Mouse (Mus musculus) left cerebral cortex, adult 18-20 months (tissue): Measurements from ENCODE around the gene Gm11549. TPM values are rescaled to one million over a fixed set of nuclear protein-coding genes. Genes with fewer than 3 reads are reported as not detected.

Source experiments
- DNase-seq, 2 experiments: peaks; one replicate each; pipeline ENCODE4 v3.0.0; 2021 to 2022; ENCODE audit warnings: low spot score in 2 of 2, mixed read lengths in 1 of 2
- long read RNA-seq, 2 experiments: library from polyadenylated mRNA; stranded (forward); transcript quantifications; one replicate each; pipeline ENCODE4 v2.0.0; 2021
- total RNA-seq, 2 experiments: library from RNA; stranded (reverse); gene quantifications; 2 replicates each; pipeline ENCODE4 v1.2.3; 2021

Gm11549 gene
- total RNA-seq, result 10 to 100 TPM; 34.4 to 35.0 TPM
- long read RNA-seq, experiment 1, transcript Gm11549-201 (3 exons, 2,829 nt), result major isoform, 123 of 133 reads
- long read RNA-seq, experiment 1, partial matches to known transcripts, result 6 of 133 reads
- long read RNA-seq, experiment 1, other reads (novel, unspliced or antisense), result 4 of 133 reads
- long read RNA-seq, experiment 2, transcript Gm11549-201 (3 exons, 2,829 nt), result major isoform, 74 of 84 reads
- long read RNA-seq, experiment 2, partial matches to known transcripts, result 2 of 84 reads
- long read RNA-seq, experiment 2, other reads (novel, unspliced or antisense), result 8 of 84 reads

GRCm38 (mm10) chr3:36521073-36522060 is at the start of gene Gm11549:
Gm11549 (minus strand) TSS chr3:36521813.
- peak; percentile 57 to 75 for DNase-seq

DNA sequence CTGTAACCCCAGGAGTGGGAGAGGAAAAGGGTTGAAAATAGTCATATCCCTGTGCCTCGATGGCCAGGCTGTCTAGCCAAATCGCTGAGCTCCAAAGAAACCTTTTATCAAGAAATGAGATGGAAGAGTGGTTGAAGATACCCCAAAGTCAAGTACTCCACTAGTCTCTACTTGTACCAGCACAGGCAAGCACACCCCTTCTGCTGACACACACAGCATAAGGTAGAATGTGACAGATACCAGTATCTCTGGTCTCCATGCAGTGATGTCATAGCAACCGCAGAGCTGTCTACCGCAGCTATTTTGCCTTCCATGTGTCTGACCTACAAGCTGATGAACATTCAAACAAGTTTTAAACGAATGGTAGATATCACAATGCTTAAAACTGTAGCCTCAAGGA is 48.2 kb upstream of the Gm11549 start:
- DNase-seq, result no peak

- DNase-seq, result no peak
Measured at GRCm38 (mm10) chr3:36563666-36564065, 42.1 kb upstream of the Gm11549 start.

GRCm38 (mm10) chr3:36559606-36560005 is 38.0 kb upstream of the Gm11549 start:
- no peak for DNase-seq

GRCm38 (mm10) chr3:36557601-36558000 is 36.0 kb upstream of the Gm11549 start:
- DNase-seq, result no peak

DNA sequence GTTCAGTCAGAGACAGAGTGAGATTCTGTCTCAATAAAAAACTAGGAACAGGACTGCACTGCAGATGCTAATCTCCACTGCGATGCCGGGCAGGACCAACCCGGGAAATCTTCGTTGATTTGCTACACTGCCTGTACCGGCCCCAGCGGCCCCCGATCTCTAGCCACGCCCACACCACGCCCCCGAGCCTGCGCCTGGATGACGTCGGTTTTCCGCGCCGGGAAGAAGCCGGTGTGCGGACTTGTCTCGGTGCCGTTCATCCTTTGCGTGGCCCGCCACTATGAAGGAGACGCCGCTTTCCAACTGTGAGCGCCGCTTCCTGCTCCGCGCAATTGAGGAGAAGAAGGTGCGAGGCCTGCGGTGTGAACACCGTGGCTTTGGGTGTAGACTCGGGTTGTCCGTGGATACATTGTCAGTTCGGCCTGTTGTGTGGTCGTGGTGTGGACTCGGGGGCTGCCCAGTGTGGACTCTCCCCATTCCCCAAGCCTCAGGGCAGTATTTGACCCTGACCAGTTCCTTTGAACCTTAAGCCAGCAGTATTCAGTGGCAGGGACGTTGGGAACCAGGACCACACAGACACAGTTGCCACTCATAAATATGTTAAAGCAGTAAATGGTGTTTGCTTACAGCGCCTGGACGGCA is 30.9 kb upstream of the Gm11549 start, which contains the start of gene Exosc9:
Exosc9 (plus strand) TSS at position 201 of the 642 bp plus-strand sequence.
- DNase-seq, result peak; percentile 97 to 98

GRCm38 (mm10) chr3:36551851-36552384 is 30.3 kb upstream of the Gm11549 start:
- peak; percentile 29 to 52 for DNase-seq

DNA sequence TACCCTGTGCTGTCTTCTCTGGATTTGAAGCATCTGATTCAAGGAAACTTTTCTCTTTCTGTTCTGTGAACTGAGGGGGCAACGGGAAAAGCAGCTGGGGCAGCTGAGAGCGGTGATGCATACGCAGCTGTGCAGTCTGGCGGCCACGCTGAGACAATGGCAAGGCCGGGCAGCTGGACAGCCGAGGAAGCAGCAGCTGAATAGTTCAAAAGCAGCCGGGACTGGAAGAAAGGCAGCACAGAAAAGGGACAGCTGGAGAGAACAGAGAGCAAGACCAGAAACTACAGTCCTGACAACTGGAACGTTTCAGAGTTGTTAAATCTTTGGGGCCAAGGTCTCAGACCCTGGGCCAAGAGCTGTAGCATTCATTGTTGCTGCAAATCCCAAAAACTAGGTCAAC is 29.7 kb upstream of the Gm11549 start:
- DNase-seq, result peak; percentile 25 to 39

DNA sequence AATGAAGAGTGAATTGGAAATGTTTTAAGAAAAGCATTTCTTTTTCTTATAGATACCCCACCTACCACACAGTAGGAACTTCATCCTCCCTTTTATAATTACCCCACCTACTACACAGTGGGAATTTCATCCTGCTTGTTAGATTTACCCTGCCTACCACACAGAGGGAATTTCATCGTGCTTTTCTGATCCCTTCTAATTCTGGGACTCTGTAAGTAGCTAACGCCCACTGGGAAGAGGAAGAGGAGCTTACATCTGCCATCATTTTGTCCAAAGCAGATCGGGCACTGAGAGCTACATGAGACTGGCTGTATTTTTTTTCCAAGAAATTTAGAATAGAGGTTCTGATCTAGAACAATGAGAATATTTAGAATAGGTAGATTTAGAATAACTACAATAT is 23.3 kb upstream of the Gm11549 start:
- DNase-seq, result no peak

GRCm38 (mm10) chr3:36541399-36541798 is 19.8 kb upstream of the Gm11549 start:
- DNase-seq, result no peak

DNA sequence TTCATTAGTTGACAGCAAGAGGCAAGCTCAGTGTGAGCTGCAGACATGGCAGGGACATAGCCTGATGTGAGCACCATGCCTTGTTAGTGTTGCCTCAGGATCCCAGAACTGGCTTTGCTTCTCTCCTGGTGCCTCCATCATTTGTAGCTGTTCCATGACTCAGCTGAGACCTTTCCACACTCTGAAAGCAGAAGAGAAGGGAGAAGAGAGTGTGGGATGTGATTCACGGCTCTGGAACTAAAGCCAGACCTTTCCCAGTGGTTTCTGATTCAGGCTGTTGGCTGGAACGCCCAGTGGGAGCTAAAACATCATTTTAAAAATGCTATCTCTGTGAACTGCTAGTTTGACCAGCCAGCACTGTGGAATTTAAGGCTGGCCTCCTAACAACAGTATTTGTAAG is 19.1 kb upstream of the Gm11549 start:
- peak in 1 of 2 experiments; percentile 50 for DNase-seq

DNA sequence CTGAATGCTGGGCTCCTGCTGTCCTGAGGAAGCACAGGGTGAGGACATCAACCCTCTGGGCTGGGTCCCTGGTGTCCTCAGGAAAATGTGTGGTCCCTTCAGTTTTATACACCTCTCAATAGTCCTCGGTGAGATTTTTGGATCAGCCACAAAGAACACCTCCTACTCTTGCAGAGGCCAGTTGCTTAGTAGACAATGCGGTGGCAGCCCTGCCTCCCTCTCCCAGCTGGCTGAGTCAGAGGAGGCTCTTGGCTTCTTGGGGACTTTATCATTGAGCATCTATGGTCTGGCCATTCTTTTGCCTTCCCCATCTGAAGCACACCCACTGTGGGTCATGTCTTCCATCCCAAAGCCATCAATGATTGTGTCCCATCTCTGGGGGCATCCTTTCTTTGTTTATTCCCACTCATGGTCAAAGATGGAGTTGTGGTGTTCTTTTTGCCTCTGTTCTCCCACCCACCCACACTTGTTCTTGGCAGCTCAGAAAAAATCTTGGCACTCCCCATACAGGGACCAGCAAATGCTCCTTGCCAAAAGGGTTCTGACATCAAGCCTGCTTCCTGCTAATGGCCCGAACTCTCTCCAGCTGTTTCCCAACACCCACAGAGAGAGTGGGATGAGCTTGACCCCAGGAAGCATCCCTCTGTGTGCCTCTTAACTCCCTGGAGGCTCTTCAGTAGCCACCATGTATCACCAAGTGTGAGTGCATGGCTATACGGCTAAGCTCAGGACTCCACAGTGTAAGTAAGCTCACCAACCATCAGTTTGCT is 16.3 kb upstream of the Gm11549 start:
- DNase-seq, result peak; percentile 41 to 59

- no peak for DNase-seq
Measured at GRCm38 (mm10) chr3:36536041-36536440, 14.4 kb upstream of the Gm11549 start.

DNA sequence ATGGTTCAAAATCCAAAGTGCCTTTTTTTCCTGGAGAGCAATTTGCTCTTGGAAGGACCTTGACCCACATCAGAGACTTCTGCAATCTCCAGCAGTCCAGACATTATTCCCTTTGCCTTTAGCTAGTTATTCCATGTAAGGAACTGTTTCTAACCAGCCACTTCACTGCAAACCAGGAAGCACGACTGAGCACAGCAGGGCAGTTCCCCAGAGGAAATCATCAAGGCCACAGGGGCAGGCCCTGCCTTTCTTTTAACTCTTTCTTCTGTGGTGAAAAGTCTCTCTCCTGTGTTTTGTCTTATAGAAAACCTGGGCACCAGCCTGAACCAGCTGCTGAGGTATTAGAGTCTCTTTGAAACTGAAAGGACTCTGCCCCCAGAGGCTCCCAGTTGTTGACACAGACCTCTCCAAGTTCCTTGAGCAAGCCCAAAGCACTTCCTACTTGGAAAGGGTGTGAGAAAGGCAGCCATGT is 11.6 kb upstream of the Gm11549 start:
- no peak for DNase-seq

- DNase-seq, result no peak
Measured at GRCm38 (mm10) chr3:36532738-36533137, 11.1 kb upstream of the Gm11549 start.

- no peak for DNase-seq
Measured at GRCm38 (mm10) chr3:36531979-36532542, 10.4 kb upstream of the Gm11549 start.

DNA sequence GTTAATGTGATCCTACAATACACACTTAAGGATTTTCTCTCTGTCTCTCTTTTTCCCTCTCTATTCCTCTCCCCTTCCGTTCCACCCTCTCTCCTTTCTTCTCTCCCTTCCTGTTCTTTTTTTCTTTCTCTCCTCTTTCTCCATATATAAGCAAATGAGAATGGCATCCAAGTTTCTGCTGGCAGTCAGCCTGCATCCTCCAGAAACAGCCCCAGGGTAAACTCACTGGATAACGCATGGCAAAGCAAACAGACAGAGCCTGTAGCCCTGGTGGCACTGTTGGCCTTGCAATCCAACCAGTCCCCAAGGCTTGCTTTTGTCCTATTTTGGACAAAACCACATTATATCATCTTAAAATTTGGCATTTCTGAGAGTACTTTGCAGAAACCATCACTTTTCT is 9.6 kb upstream of the Gm11549 start:
- DNase-seq, result peak in 1 of 2 experiments; percentile 48

DNA sequence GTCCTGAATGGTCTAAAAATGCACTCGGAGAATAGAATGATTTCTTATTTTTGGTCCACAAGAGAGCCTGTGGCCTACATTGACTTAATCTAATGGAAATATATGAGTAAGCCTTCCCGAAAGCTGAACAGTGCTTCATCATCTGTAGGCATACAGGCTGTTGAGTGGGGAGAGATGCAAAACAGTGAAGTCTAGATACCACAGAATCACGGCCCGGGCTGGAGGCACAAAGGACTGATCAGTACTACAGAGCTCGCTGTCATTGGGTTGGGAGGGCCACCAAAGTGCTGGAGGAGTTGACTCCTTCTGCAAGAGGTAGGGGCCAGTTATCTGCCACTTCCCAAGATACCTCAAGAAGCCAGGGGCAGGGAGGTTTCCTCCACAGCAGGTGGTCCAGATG is 9.2 kb upstream of the Gm11549 start:
- peak in 1 of 2 experiments; percentile 29 for DNase-seq

GRCm38 (mm10) chr3:36530345-36530744 is 8.7 kb upstream of the Gm11549 start:
- DNase-seq, result peak; percentile 81 to 83

GRCm38 (mm10) chr3:36524466-36524865 is 2.9 kb upstream of the Gm11549 start:
- no peak for DNase-seq
